Mouse (Mus musculus) C2C12 (cell line): ENCODE data around the gene Tap1.

Source experiments
- CEBPB ChIP-seq: IDR thresholded peaks from one replicate; pipeline ENCODE4 v1.6.1; 2011; ENCODE audit warnings: low read depth, mild to moderate bottlenecking, control low read depth, moderate library complexity
- CTCF ChIP-seq: IDR thresholded peaks from one replicate; pipeline ENCODE4 v1.5.1; 2011; ENCODE audit not compliant: control insufficient read depth, insufficient read depth, insufficient read length
- FOSL1 ChIP-seq: IDR thresholded peaks from one replicate; pipeline ENCODE4 v1.8.0; 2011; ENCODE audit warnings: mild to moderate bottlenecking, low read length; ENCODE audit not compliant: poor library complexity, insufficient read depth, severe bottlenecking
- MAX ChIP-seq: IDR thresholded peaks from one replicate; pipeline ENCODE4 v1.6.1; 2011; ENCODE audit warnings: mild to moderate bottlenecking, control low read depth
- MYOD1 ChIP-seq: IDR thresholded peaks from one replicate; pipeline ENCODE4 v1.6.1; 2011; ENCODE audit warnings: low read depth; ENCODE audit not compliant: control insufficient read depth, insufficient read length
- USF1 ChIP-seq: IDR thresholded peaks from one replicate; pipeline ENCODE4 v1.6.1; 2011; ENCODE audit warnings: low read depth, mild to moderate bottlenecking, control low read depth, moderate library complexity

GRCm38 (mm10) chr17:34202760-34203442 is 15.5 kb downstream of the Tap1 start:
- TF ChIP-seq MYOD1: no peak
- no peak for TF ChIP-seq CTCF
- TF ChIP-seq MAX: no peak
- no peak for TF ChIP-seq FOSL1
- no peak for TF ChIP-seq CEBPB
- TF ChIP-seq USF1: no peak
